Mouse (Mus musculus): ENCODE results near the gene Gm20388. TPM values are rescaled to one million over a fixed set of nuclear protein-coding genes. Genes with fewer than 3 reads are reported as not detected.

Gm20388 gene
- polyA plus RNA-seq, 1 experiment from 2014 or later = not detected

- H3K9me3 ChIP-seq (ENCODE audit: control insufficient read depth) = no peaks in the 10 kb centered on the region
- H3K4me3 ChIP-seq (ENCODE audit: low read depth, low read length) = no peak overlapping the region
- H3K4me2 ChIP-seq (replicated peaks; ENCODE audit: low read depth) = no peak overlapping the region
- 61% methylated on average over 7 of the region's 7 CpGs for WGBS
- no peak for TF ChIP-seq CTCF (IDR thresholded peaks at IDR 0.05; ENCODE audit: low read depth)
- 0 out of 2 replicates have a peak, but pooled peaks cover 2% of the 10 kb centered on the region for H3K4me1 ChIP-seq (replicated peaks; ENCODE audit: control insufficient read depth, insufficient read depth, low read length)
- no peaks in the 10 kb centered on the region for H3K36me3 ChIP-seq (ENCODE audit: control insufficient read depth, insufficient read depth)
- no peaks in the 10 kb centered on the region for H3K27me3 ChIP-seq (replicated peaks; ENCODE audit: control insufficient read depth, insufficient read depth, low read length)
- no peak for ATAC-seq
- no peak overlapping the region for H3K27ac ChIP-seq (ENCODE audit: low read depth, low read length)
- no peak overlapping the region for H3K9ac ChIP-seq (ENCODE audit: low read depth, low read length)
Observed at GRCm38 (mm10) chr8:120423576-120423975, 512.9 kb downstream of the Gm20388 start.

- no peak overlapping the region for H3K9ac ChIP-seq (ENCODE audit: low read depth, low read length)
- 58% methylated on average over 4 of the region's 4 CpGs for WGBS
- H3K27me3 ChIP-seq (replicated peaks; ENCODE audit: control insufficient read depth, insufficient read depth, low read length) = no peaks in the 10 kb centered on the region
- no peak for ATAC-seq
- no peak for TF ChIP-seq CTCF (IDR thresholded peaks at IDR 0.05; ENCODE audit: low read depth)
- H3K4me1 ChIP-seq (replicated peaks; ENCODE audit: control insufficient read depth, insufficient read depth, low read length) = 0 out of 2 replicates have a peak, but pooled peaks cover 2% of the 10 kb centered on the region
- H3K4me2 ChIP-seq (replicated peaks; ENCODE audit: low read depth) = no peak overlapping the region
- H3K4me3 ChIP-seq (ENCODE audit: low read depth, low read length) = no peak overlapping the region
- H3K36me3 ChIP-seq (ENCODE audit: control insufficient read depth, insufficient read depth) = no peaks in the 10 kb centered on the region
- H3K9me3 ChIP-seq (ENCODE audit: control insufficient read depth) = no peaks in the 10 kb centered on the region
- no peak overlapping the region for H3K27ac ChIP-seq (ENCODE audit: low read depth, low read length)
Observed at GRCm38 (mm10) chr8:120424829-120425198, 514.2 kb downstream of the Gm20388 start.

- 48% methylated on average over 7 of the region's 8 CpGs for WGBS
- Histone ChIP-seq H3K4me2 (replicated peaks; ENCODE audit: low read depth) (no peak overlapping the region), H3K27me3 (replicated peaks; ENCODE audit: control insufficient read depth, insufficient read depth, low read length) (no peaks in the 10 kb centered on the region), H3K9me3 (ENCODE audit: control insufficient read depth) (no peaks in the 10 kb centered on the region), H3K27ac (ENCODE audit: low read depth, low read length) (no peak overlapping the region), H3K4me1 (replicated peaks; ENCODE audit: control insufficient read depth, insufficient read depth, low read length) (0 out of 2 replicates have a peak, but pooled peaks cover 2% of the 10 kb centered on the region), H3K4me3 (ENCODE audit: low read depth, low read length) (no peak overlapping the region), H3K9ac (ENCODE audit: low read depth, low read length) (no peak overlapping the region), H3K36me3 (ENCODE audit: control insufficient read depth, insufficient read depth) (no peaks in the 10 kb centered on the region)
- TF ChIP-seq CTCF (IDR thresholded peaks at IDR 0.05; ENCODE audit: low read depth) = no peak
- ATAC-seq = no peak
Observed at GRCm38 (mm10) chr8:120425199-120425941, 514.7 kb downstream of the Gm20388 start.

- Histone ChIP-seq H3K4me2 (replicated peaks; ENCODE audit: low read depth) (no peak overlapping the region), H3K9me3 (ENCODE audit: control insufficient read depth) (no peaks in the 10 kb centered on the region), H3K4me3 (ENCODE audit: low read depth, low read length) (no peak overlapping the region), H3K27me3 (replicated peaks; ENCODE audit: control insufficient read depth, insufficient read depth, low read length) (no peaks in the 10 kb centered on the region), H3K4me1 (replicated peaks; ENCODE audit: control insufficient read depth, insufficient read depth, low read length) (0 out of 2 replicates have a peak, but pooled peaks cover 2% of the 10 kb centered on the region), H3K9ac (ENCODE audit: low read depth, low read length) (0 out of 2 replicates have a peak overlapping the region, but pooled peaks have one; percentile 11), H3K36me3 (ENCODE audit: control insufficient read depth, insufficient read depth) (no peaks in the 10 kb centered on the region), H3K27ac (ENCODE audit: low read depth, low read length) (no peak overlapping the region)
- ATAC-seq = no peak
- 67% methylated on average over 1 of the region's 1 CpGs for WGBS
- TF ChIP-seq CTCF (IDR thresholded peaks at IDR 0.05; ENCODE audit: low read depth) = no peak
Observed at GRCm38 (mm10) chr8:120426105-120426504, 515.5 kb downstream of the Gm20388 start.

- Histone ChIP-seq H3K4me3 (ENCODE audit: low read depth, low read length) (no peak overlapping the region), H3K27me3 (replicated peaks; ENCODE audit: control insufficient read depth, insufficient read depth, low read length) (no peaks in the 10 kb centered on the region), H3K4me2 (replicated peaks; ENCODE audit: low read depth) (no peak overlapping the region), H3K9ac (ENCODE audit: low read depth, low read length) (0 out of 2 replicates have a peak overlapping the region, but pooled peaks have one; percentile 11), H3K36me3 (ENCODE audit: control insufficient read depth, insufficient read depth) (no peaks in the 10 kb centered on the region), H3K9me3 (ENCODE audit: control insufficient read depth) (no peaks in the 10 kb centered on the region), H3K4me1 (replicated peaks; ENCODE audit: control insufficient read depth, insufficient read depth, low read length) (no peaks in the 10 kb centered on the region), H3K27ac (ENCODE audit: low read depth, low read length) (no peak overlapping the region; the same call in 1 of the 2 replicates)
- ATAC-seq = no peak
- no peak for TF ChIP-seq CTCF (IDR thresholded peaks at IDR 0.05; ENCODE audit: low read depth)
- WGBS = 70% methylated on average over 20 of the region's 20 CpGs
Observed at GRCm38 (mm10) chr8:120426622-120427385, 516.2 kb downstream of the Gm20388 start.

- H3K36me3 ChIP-seq (ENCODE audit: control insufficient read depth, insufficient read depth) = no peaks in the 10 kb centered on the region
- ATAC-seq = no peak
- no peak overlapping the region for H3K27ac ChIP-seq (ENCODE audit: low read depth, low read length)
- H3K4me1 ChIP-seq (replicated peaks; ENCODE audit: control insufficient read depth, insufficient read depth, low read length) = no peaks in the 10 kb centered on the region
- no peak overlapping the region for H3K4me2 ChIP-seq (replicated peaks; ENCODE audit: low read depth)
- no peak overlapping the region for H3K4me3 ChIP-seq (ENCODE audit: low read depth, low read length)
- H3K9me3 ChIP-seq (ENCODE audit: control insufficient read depth) = no peaks in the 10 kb centered on the region
- H3K9ac ChIP-seq (ENCODE audit: low read depth, low read length) = no peak overlapping the region
- WGBS = 91% methylated on average over 5 of the region's 5 CpGs
- H3K27me3 ChIP-seq (replicated peaks; ENCODE audit: control insufficient read depth, insufficient read depth, low read length) = no peaks in the 10 kb centered on the region
- TF ChIP-seq CTCF (IDR thresholded peaks at IDR 0.05; ENCODE audit: low read depth) = no peak
Observed at GRCm38 (mm10) chr8:120428492-120428891, 517.9 kb downstream of the Gm20388 start.
